Mouse (Mus musculus) gastrocnemius, adult 18-20 months (tissue): ENCODE measurements at regions not wholly inside any gene's neighbourhood (a gene's known extent, or its start where the extent isn't known, plus 50 kb on each side); places are given as distances from the start of the nearest gene placed in this dataset.

ENCODE experiments used
- DNase-seq: peaks from one replicate; pipeline ENCODE4 v3.0.0; 2021; ENCODE audit warnings: low spot score

DNA sequence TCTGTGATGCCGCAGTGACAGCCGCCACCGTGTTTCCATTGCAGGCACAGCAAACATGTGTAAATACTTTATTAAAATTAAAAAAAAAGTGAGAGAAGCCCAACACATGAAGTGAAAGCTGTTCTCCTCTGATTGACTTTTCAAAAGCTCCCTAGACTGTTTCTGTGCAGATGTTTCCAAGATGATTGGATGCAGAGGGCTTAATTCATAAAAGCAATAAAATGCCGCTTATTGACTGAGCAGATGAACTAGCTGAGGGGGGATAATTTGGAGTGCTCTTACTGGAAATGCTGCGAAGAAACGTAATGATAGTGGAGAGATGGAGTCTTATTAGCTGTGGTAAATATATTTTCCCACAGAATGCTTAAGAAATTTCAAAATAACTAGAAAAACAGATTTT, 170.4 kb downstream of the Rnf144a start:
- DNase-seq, result no peak

DNA sequence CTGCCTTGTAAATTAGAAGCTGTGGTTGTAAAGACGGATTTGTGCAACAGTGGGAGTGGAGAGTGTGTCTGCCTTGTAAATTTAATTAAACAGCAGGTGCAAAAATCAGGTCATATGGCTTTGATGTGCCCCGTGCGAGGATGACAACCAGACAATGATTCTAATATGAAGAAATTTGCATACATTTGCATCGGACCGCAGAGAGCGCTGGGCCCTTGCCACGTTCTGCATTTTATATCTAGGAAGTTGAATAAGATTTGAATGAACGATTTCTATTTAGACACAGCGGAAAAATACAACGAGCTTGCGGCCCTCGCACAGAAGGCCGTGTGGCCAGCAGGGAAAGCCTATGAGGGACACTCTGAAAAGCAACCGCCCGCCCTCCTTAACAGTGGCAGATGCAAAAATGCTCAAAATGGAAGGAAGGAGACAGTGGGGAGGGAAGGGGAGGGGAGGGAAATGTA, 187.5 kb downstream of the Rnf144a start:
- DNase-seq, result no peak

DNA sequence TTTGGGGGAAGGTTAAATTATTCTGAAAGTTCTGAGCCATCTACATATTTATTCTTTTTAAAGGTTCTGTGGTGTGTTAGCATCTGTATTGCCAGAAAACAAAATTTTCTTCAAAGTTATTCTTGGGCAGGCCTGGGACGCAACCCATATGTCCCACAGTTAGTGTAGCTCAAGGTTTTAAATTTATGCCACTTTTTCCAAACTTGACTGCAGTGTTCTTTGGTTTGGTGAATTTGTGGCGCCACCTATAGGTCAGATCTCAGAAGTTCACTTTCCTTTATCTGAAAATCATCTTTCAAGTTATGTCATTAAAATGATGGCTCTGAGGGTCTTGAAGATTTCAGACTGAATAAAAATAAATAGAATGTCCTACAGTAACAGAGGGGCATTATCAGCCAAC, 188.7 kb downstream of the Rnf144a start:
- peak; percentile 17 for DNase-seq

DNA sequence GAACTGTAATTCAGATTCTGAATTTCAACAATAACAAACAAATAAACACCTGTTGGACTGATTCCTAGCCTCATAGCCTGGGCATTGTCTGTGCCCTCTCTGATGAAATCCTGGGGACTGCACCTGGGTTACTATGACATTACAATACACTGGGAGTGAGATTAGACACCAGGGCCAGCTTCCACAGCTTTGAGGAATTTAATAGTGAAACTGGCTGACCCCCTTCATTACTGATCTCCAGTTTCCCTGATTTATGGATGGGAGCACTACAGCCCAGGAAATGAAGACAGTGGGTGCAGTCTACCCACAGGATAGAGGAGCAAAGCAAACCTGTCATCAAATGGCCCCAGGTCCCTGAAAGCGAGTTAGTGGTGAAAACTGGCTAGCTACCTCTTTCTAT, 202.6 kb downstream of the Rnf144a start:
- no peak for DNase-seq

DNA sequence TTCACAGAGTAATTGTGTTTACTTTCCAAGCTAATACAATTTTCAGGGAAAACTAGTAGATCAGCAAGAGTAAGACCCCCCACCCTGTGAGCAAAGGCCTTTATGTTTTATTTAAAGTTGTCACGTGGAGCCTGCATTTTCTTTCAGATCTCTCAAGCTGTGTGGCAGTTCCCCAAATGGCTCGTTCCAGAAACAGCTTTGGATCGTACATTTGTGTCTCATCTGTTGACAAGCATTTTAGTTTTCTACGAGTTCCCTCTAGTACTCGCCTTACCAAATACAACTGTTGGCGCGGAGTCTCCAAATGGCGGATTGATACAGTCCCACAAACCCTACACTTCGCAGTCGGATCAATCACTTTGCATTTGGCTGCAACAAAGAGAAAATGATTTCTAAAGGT, 203.6 kb downstream of the Rnf144a start:
- no peak for DNase-seq

DNA sequence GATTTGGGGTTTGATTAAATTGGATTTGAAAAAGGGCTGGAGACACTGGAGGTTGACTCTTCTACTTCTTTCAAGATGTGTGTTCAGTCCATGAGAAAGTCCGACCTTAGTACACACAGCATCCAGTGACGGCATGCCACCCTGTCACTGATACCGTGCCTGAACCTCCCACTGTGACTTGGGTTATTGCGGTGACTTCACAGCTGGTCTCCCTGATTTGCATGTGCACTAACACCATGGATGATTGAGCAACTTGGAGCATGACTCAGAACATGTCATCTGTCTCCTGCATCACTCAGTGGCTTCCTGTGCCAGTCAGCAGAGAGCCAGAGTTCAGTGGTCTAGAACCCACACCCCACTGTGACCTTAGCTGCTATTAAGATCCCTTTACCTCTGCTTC, 208.3 kb downstream of the Rnf144a start:
- no peak for DNase-seq

DNA sequence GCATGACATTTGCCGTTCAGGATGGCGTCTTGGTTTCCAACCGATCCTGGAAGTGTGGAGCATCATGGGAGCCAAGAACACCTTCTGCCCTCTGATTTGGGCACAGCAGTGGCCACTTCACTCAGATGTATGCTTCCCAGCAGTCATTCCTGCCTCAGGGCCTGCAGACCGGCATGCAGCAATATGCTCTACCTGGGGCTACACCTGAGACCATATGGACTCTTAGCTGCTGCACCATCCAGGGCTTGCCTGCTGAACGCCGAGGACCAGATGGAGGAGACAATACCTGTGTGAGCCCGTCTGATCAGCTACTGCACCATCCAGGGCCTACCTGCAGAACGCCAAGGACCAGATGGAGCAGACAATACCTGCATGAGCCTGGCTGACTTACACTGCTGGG, 209.0 kb downstream of the Rnf144a start:
- no peak for DNase-seq

DNA sequence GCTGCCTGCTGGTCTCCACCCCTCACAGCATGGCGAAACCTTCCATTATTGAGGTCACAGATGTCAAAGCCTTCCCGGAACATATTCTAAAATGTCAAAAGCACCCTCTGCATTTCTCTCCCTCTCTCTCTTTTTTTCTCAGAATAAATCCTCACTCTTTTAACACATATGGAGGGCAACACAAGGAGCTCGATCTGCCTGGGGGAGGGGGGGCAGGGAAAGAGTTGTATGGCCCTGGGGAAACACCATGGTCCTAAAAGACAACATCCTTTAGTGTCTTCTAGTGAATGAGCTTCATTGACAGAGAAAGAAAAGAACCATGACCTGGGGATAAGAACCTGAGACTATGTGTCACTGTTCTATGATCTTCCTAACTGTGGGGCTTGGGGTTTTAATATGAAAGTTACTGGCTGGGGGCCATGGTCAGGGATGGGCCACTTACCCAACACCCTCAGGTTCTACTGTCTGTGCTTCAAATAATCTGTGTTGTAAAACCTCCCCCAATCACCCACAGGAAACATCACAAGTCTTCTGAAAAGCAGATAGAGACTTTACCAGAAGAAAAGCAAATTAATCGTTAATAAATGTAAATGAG, 223.0 kb downstream of the Rnf144a start:
- DNase-seq, result no peak

DNA sequence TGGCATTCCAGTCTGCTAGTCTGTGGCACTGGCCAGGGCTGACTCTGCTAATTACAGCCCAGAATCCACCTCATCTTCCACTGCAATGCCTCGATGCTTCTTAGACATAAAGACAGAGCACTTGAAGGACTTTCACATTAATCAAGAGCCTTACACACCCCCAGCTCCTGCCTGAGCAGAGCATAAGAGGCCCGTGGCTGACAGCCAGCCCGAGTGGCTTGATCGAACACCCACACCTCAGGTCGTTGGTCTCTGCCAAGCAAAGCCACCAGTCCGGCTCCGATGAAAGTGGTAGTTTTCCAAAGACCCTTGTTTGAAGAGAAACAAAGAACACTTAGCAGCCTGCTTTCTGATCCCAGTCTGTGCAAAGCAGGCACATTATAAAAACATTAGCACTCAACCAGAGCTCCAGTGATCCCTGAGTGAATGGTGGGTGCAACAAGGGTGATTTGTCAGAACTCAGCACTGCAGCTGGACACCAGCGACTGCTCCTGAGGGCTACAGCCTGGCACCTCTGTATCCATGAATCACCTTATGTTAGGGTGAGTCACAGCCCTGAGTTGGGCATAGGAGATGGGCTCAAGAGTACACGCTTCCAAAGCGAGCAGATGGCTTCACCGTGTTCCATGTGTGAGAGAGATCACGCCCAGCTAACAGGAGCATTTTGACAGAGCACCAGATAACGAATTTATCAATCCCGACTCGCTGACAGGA, 223.6 kb downstream of the Rnf144a start:
- DNase-seq, result no peak

DNA sequence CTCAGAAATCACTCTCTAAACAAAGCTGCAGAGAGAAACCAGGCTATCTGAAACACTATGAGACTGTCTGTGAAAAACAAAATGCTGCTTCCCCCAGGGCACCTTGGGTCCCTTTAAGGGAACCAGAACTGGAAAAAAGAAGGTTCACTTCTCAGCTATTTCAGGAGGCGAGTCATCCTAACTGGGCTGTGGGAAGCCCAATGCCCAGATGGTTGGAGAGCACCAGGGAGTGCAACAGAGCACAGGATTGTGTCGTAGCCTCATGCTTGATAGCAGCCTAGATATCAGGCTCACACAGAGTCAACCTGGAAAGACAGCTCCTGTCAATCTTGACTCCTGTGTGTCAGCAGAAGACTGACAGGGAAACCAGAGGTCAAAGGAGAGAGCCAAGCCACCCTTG, 226.1 kb downstream of the Rnf144a start:
- DNase-seq, result no peak

DNA sequence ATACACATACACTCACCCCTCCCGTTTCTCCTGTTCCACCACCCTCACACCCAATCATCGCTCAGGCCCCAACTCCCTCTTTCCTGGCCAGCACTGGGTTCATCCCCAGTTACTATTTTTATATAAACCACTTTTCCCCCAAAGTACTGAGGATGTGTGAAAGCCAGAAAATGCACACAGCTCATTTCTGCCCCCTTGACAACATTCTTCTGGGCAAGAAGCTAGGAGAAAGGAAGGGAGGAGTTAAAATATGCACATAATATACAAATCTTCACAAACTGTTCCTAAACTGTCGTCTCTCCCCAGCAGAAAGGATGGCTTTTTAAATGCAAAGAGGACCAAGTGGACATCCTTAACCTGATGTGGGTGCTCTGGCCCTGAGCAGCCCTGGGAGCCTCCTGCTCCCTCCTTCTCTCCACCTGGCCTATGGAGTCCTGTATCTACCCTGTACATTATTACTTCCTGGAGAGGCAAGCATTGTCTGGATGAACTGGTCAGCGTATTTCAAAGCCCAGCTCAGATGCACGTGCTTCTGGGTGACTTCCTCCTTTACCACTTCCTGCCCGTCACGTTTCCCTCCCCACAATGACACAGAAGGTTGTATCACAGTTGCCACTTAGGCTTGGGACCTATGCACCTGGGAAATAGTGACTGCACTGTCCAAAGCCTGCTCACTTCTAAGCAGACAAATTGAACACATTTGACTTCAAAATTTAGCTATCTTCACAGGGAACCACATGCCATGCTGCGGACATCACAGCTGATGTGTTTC, 227.8 kb downstream of the Rnf144a start:
- no peak for DNase-seq

DNA sequence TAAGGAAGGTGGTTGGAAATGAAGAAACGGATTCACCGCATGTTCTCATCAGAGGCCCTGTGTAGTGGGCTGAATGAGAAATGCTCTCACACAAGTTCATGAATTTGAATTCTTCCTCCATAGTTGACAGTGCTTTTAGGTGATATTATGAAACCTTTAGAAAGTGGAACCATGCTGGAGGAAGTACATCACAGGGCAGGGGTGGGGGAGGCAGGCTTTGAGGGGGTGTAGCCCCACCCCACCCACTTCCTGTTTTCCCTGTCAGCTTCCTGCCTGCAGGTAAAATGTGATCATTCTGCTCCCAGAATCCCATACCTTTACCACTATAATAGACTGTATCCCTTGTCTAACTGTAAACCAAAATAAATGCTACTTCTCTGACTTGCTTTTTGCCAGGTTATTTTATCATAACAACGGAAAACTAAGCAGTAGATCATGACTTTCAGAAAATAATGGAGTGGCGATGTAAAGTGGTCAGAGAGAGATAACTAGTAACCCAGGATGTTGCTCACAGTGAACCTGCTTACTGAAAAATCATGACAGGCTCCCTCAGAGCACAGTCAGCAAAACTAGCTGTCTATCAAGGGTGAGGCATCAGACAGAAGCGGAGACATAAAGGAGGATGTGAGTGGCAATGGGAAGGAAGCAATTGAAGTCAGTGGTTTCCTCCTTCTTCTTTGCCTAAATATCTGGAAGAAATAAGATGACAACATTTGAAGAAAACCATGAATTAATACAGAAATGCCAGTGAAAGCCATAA, 230.2 kb downstream of the Rnf144a start:
- DNase-seq, result no peak

DNA sequence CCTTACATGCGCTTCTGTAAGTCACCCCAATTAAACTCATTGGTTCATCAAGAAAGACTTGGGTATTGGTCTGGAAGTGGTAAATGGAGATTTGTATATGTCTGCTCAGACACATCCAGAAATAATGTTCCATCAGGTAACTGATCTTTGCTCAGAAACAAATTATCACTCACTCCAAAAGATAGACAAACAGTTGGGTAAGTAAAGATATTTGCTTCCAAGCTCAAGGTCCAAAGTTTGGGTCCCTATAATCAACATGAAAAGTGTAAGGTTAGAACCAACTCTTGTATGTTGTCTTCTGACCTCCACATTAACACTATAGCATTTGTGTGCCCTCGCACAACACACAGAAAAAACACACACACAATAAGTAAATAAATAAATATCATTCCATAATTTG, 232.0 kb downstream of the Rnf144a start:
- DNase-seq, result no peak

DNA sequence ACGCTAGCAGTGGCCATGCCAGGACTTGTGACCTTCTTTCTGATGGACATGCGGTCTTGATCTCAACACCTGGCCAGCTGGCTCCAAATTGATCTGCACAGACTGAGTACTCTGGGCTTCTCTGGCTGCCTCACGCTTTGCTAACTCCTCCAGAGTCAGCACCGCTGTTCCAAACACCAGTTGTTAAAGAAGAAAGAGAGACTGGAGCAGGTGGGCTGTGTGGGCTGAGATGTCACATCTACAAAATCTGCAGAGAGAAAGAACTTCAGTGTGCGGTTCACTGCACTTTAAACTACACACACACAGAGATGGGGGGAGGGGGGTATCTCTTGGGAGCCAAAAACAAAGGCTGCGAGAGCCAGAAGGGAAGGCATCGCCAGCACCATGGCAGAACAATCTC, 234.2 kb downstream of the Rnf144a start:
- no peak for DNase-seq

DNA sequence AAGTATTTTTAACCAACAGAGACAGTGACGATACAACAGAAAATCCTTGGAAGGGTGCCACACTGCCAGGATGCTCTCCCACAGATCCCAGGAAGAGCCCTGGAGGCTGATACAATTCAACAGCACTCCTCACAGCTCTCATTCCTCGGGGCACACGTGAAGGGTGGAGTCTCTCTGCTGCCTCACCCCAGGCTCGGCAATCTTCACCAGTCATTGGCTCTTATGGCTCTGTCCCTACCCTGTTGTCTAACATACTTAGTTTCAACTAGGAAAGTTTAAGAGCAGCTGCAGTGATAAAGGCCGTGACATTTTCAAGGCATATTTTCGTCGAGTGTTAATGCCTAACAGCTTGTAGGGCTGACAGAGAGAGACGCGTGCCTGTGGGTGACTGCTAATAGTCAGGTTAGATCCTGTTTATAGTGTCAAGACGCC, 238.8 kb downstream of the Rnf144a start:
- no peak for DNase-seq

DNA sequence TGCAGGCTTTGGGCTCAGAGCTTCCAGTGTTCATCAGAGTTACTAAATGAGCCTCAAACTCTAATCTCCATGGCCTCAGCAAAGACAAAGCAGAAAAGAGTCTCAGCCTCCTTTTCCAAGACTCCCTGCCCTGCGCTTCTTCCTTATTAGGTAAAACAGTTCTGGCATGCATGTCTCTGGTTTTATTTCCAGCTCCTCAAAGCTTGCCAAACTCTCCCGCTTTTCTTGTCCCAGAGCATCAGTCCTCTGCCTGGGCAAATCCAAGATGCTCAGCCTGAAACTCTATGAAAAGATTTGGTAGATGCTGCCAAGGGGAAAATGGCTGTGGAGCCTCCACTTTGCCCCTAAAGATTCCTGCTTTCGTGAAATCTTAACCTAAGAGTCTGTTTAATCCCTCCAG, 251.6 kb downstream of the Rnf144a start:
- DNase-seq, result no peak

DNA sequence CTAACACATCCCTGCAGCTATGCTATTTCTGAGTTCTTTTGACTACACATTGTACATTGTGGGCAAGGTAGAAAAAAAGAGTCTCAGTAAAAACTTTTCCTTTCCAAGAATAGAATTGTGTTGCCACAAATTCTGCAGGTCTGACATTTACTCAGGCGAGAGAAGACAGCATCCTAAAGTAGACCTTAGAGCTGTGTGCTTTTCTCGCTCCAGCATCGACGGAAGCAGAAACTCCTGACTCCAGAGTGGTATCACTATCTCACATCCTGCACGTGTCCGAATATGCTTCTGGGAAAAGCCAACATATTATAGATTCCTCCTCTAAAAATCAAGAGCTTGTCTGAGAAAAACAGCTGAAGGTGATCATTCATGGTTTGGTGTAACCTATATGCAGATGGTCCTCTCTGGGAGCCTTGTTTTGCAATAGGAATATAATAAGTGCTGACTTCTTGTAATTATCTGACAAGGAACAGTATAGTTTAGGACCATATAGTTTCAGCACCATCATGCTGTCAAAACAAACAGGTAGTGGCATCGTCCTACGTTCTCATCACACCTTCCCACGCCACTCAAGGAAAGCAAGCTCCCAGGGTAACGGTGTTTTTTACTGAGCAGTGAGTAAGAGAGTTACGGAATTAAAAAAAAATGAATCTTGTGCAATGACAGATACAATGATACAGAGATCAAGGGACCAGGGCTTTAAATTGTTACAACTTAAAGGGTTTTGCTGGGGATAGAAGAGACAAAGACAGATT, 254.0 kb downstream of the Rnf144a start:
- no peak for DNase-seq

DNA sequence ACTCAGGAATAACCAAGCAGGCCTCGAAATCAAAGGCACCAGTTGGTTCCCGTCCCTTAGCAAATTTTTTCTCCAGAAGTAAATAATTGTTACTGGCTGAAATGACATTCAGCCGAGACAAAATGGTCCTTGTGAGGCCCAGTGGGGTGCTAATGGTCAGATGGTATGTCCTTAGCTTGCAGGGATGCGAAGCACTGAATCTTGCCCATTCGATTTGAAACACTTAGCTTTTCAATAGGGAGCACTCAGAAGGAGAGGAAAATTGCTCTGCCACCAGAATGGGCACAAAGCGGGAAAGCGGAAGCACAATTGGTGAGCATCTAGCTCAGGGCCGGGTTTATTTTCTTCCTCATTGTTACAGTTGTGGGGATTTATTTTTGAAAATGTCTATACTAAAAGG, 262.1 kb downstream of the Rnf144a start:
- DNase-seq, result no peak

DNA sequence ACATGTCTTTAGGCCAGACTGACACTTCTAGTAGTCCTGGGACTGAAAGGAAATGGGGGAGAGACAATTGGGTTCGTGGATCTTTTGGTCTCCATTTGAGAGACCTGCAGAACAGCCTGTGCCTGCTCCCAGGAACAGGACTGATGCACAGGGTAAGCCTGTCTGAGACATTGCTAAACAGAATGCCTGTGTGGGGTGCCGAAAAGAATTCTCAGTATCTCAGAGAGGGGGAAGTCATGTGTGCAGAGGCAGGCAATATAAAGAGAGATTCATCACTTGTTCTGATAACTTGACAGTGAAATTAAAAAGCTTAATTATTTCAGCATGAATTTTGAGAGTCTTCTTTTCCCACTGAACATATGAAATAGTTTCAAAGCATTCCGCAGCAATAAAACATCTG, 268.7 kb downstream of the Rnf144a start:
- no peak for DNase-seq

DNA sequence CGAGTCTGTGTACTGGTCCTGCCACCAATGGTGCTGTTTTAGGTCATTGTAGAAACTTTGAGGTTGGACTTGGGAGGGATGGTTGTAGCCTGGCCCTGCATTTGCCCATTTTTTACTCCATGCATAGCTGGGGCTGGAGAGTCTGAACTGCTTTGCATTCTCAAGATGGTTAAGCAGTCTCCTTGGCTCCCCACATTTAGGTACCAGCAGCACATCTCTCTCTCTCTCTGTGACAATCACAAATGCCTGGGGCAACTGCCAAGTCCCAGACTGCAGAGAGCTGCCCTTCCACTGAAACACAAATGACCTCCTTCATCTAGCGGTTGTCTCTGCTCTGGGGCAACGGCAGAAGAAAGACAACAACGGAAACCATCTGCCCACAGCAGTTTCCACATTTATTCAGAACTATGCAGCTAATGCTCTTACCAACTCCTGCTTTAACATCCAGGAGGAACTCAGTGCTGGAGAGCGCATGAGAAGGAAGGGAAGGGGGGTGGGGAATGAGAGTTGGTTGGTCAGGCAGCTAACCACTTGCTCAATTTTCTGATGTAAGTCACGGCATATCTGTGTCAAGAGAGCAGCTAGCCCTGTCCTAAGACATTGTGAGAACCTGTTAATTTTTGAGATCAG, 269.9 kb downstream of the Rnf144a start:
- DNase-seq, result no peak

DNA sequence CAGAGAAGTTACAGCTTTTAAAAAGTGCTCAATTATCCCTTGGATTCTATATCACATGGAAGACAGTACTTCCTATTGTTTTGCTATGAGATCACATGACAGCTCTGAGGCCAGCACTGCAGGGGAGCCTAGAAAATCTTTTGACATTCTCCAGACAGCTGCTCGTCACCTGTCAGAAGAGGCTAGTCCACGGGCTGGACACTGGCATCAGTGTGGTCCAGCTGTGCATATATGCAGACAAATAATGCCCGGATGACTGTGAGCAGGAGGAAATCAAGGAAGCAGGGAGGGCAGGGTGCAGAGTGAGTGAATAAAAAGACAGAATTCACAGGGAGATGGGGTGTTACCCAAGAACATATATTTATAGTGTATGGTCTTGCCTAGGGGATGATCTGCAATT, 270.4 kb downstream of the Rnf144a start:
- no peak for DNase-seq
